Mouse (Mus musculus) myocyte (in vitro differentiated cells): Measurements from ENCODE around the gene Cdc42bpb.

ENCODE experiments used
- E2F4 ChIP-seq: IDR thresholded peaks from one replicate; pipeline ENCODE4 v1.6.1; 2011; ENCODE audit warnings: mild to moderate bottlenecking, control low read depth, moderate library complexity; ENCODE audit not compliant: insufficient read depth
- MAX ChIP-seq: IDR thresholded peaks from one replicate; pipeline ENCODE4 v1.6.1; 2011; ENCODE audit warnings: low read depth, mild to moderate bottlenecking, control low read depth
- MYOD1 ChIP-seq, 3 experiments: IDR thresholded peaks; one replicate each; pipeline ENCODE4 v1.6.1; 2011; ENCODE audit warnings: control low read depth in 2 of 3, low read depth in 2 of 3, mild to moderate bottlenecking in 2 of 3, moderate library complexity in 1 of 3; ENCODE audit not compliant: insufficient read length in 2 of 3, control insufficient read depth in 1 of 3
- MYOG ChIP-seq, 3 experiments: IDR thresholded peaks; one replicate each; pipeline ENCODE4 v1.6.1; 2011; ENCODE audit warnings: control low read depth in 2 of 3, low read depth in 2 of 3, mild to moderate bottlenecking in 2 of 3; ENCODE audit not compliant: insufficient read length in 2 of 3, control insufficient read depth in 1 of 3, insufficient read depth in 1 of 3
- POLR2A ChIP-seq: IDR thresholded peaks from one replicate; pipeline ENCODE4 v1.6.1; 2011; ENCODE audit warnings: low read depth, mild to moderate bottlenecking, control low read depth, moderate library complexity; ENCODE audit not compliant: insufficient read length
- REST ChIP-seq: IDR thresholded peaks from one replicate; pipeline ENCODE4 v1.6.1; 2011; ENCODE audit warnings: mild to moderate bottlenecking, control low read depth, moderate library complexity; ENCODE audit not compliant: insufficient read depth, insufficient read length
- TCF12 ChIP-seq: IDR thresholded peaks from one replicate; pipeline ENCODE4 v1.6.1; 2011; ENCODE audit warnings: mild to moderate bottlenecking, control low read depth; ENCODE audit not compliant: poor library complexity, insufficient read depth, severe bottlenecking
- TCF3 ChIP-seq: IDR thresholded peaks from one replicate; pipeline ENCODE4 v1.6.1; 2011; ENCODE audit warnings: low read depth, control low read depth; ENCODE audit not compliant: insufficient read length
- USF1 ChIP-seq: IDR thresholded peaks from one replicate; pipeline ENCODE4 v1.6.1; 2011; ENCODE audit warnings: low read depth, mild to moderate bottlenecking, control low read depth, moderate library complexity

DNA sequence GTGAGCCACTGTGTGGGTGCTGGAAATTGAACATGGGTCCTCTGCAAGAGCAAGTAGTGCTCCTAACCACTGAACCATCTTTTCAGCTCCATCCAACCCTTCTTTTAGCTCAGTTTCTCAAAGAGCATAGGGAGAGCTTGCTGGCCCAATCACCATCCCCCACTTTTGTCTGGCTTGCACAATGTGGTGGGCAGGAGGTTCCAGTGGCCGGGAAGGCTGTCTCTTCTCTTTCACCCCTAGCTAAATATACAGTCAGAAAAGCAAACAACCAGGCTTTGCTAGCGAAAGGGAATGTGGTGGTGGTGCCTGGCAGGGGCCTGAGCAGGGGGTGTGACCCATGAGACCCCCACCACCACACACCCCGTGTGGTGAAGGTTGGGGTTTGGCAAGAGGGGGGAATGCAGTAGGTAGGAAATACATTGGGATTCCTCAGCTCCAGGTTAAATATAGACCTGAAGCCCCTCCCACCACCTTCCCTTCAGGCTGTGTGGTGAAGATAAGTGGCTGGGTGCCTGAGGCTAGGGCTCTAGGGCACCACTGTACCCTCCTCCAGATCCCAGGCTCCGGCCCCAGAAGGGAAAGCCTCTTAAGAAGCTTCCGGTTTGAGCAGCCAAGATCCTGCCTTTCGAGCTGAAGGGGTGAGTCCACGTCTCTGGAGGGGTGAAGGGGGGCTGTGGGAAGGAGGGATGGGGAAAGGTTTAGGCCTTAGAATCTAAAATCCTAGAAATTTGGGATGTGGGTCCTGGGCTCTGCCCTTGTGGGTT lies 43.6 kb upstream of the Cdc42bpb start:
- no peak for TF ChIP-seq MAX
- TF ChIP-seq POLR2A: no peak
- no peak for TF ChIP-seq USF1
- TF ChIP-seq REST: no peak
- no peak for TF ChIP-seq MYOD1 (IDR thresholded peaks at IDR 0.05; ENCODE audit: control insufficient read depth in 1 of 3, insufficient read length in 2 of 3, low read depth in 2 of 3)
- no peak for TF ChIP-seq E2F4
- no peak for TF ChIP-seq TCF3
- TF ChIP-seq TCF12: no peak
- TF ChIP-seq MYOG (IDR thresholded peaks at IDR 0.05; ENCODE audit: control insufficient read depth in 1 of 3, insufficient read depth in 1 of 3, insufficient read length in 2 of 3, low read depth in 2 of 3): no peak
